Mouse (Mus musculus) midbrain, embryonic 11.5 days (tissue): ENCODE results near the gene Selenom. TPM values are rescaled to one million over a fixed set of nuclear protein-coding genes. Genes with fewer than 3 reads are reported as not detected.

Source experiments
- ATAC-seq: fragments of 200-750 bp; cut with Nextera tagmentation; 2 replicates; pipeline ENCODE4 v1.8.0; 2017; ENCODE audit warnings: moderate TSS enrichment, moderate library complexity; ENCODE audit not compliant: low FRiP score
- DNase-seq: peaks from one replicate; pipeline ENCODE4 v3.0.0; 2015; ENCODE audit warnings: low spot score; ENCODE audit errors: missing footprints
- H3K27ac ChIP-seq: fragments of 300-500 bp; sonication (generic); 2 replicates; pipeline ENCODE4 v1.5.1; 2014; ENCODE audit warnings: low read depth, low read length
- H3K27me3 ChIP-seq: fragments of 300-500 bp; sonication (generic); 2 replicates; pipeline ENCODE4 v1.6.1; 2014; ENCODE audit warnings: mild to moderate bottlenecking, low read length, moderate library complexity, mixed read lengths; ENCODE audit not compliant: control insufficient read depth, insufficient read depth
- H3K36me3 ChIP-seq: fragments of 300-500 bp; sonication (generic); 2 replicates; pipeline ENCODE4 v1.6.1; 2014; ENCODE audit warnings: mild to moderate bottlenecking, low read length, moderate library complexity, mixed read lengths; ENCODE audit not compliant: control insufficient read depth, insufficient read depth
- H3K4me1 ChIP-seq: fragments of 300-500 bp; sonication (generic); 2 replicates; pipeline ENCODE4 v1.6.1; 2014; ENCODE audit warnings: low read length; ENCODE audit not compliant: control insufficient read depth, insufficient read depth
- H3K4me2 ChIP-seq: fragments of 300-500 bp; sonication (generic); 2 replicates; pipeline ENCODE4 v1.6.1; 2014; ENCODE audit warnings: mild to moderate bottlenecking, moderate library complexity
- H3K4me3 ChIP-seq: fragments of 300-500 bp; sonication (generic); 2 replicates; pipeline ENCODE4 v1.5.1; 2014; ENCODE audit warnings: low read depth, low read length
- H3K9ac ChIP-seq: fragments of 300-500 bp; sonication (generic); 2 replicates; pipeline ENCODE4 v1.6.1; 2014; ENCODE audit warnings: low read length
- H3K9me3 ChIP-seq: fragments of 300-500 bp; sonication (generic); 2 replicates; pipeline ENCODE4 v1.6.1; 2016; ENCODE audit warnings: low read length; ENCODE audit not compliant: control insufficient read depth
- WGBS: fragments of 180-500 bp; shearing (Covaris S2); extraction: QIAGEN DNeasy Blood & Tissue Kit; methylation state at CpG from one replicate; pipeline ENCODE4 v1.1.7; 2014; 5-methylcytosine and 5-hydroxymethylcytosine counted together
- polyA plus RNA-seq: library from polyadenylated mRNA; unstranded; fragments of >200 nt; fragmentation: Nextera tagmentation; extraction: Ambion mirVana; gene quantifications from 2 replicates; pipeline ENCODE4 v1.2.1, GENCODE M21; 2014

Gene Selenom
- polyA plus RNA-seq, 1 experiment from 2014 or later: 58.9 TPM

GRCm38 (mm10) chr11:3519051-3519726 lies 4.7 kb downstream of the Selenom start:
- H3K4me2 ChIP-seq: no peak overlapping the region
- H3K4me3 ChIP-seq: no peak overlapping the region
- ATAC-seq (no peak), DNase-seq (no peak)
- no peaks in the 10 kb centered on the region for H3K9me3 ChIP-seq
- no peak overlapping the region for H3K27ac ChIP-seq
- H3K9ac ChIP-seq: no peak overlapping the region
- H3K36me3 ChIP-seq: peaks cover 3% of the 10 kb centered on the region
- peaks cover 24% of the 10 kb centered on the region for H3K27me3 ChIP-seq
- 79% methylated on average over 4 of the region's 4 CpGs for WGBS
- peaks cover 12% of the 10 kb centered on the region for H3K4me1 ChIP-seq

DNA sequence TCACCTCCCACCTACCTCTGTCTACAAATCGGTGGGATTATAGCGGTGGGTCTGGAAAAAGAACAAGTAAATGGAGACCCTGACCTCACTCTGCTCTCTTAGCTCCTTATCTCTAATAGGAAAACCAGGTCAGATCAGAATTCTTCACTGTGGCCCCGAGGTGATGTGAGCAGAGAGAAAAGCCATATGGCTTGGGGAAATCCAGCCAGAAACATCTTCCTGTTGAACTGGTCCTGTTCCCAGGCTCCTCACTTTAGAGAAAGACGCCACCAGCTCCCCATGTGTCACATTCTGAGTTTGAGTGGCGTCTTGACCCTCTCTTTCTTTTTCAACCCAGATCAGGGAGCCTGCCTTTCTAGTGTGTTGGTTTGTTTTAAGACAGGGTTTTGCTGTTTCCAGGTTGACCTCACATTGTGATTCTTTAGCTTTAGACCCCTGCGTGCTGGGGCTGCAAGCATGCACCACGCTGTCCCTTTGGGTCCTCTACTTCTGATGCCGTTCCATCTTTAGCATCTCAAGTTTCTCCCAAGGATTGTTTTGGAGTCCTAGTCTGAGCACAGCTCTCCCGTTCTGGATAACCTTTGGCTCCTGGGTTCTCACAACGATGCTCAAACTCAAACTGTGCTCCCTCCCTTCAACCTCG lies 5.4 kb downstream of the Selenom start:
- H3K4me2 ChIP-seq: no peak overlapping the region
- 82% methylated on average over 11 of the region's 11 CpGs for WGBS
- no peak for DNase-seq
- H3K36me3 ChIP-seq: peaks cover 3% of the 10 kb centered on the region
- no peak overlapping the region for H3K4me3 ChIP-seq
- H3K27ac ChIP-seq: no peak overlapping the region
- no peak for ATAC-seq
- no peaks in the 10 kb centered on the region for H3K9me3 ChIP-seq
- peaks cover 11% of the 10 kb centered on the region for H3K4me1 ChIP-seq
- no peak overlapping the region for H3K9ac ChIP-seq
- peaks cover 24% of the 10 kb centered on the region for H3K27me3 ChIP-seq

- Histone ChIP-seq H3K9ac (no peak overlapping the region), H3K27me3 (peaks cover 15% of the 10 kb centered on the region), H3K27ac (no peak overlapping the region), H3K36me3 (peaks cover 3% of the 10 kb centered on the region), H3K4me1 (peaks cover 11% of the 10 kb centered on the region), H3K9me3 (no peaks in the 10 kb centered on the region), H3K4me3 (no peak overlapping the region), H3K4me2 (no peak overlapping the region)
- DNase-seq (no peak), ATAC-seq (no peak)
- WGBS: 85% methylated on average over 13 of the region's 14 CpGs
Measured at GRCm38 (mm10) chr11:3520919-3521318, 6.4 kb downstream of the Selenom start.

- H3K9me3 ChIP-seq: no peaks in the 10 kb centered on the region
- H3K27ac ChIP-seq: no peak overlapping the region
- WGBS: 91% methylated on average over 23 of the region's 23 CpGs
- H3K4me3 ChIP-seq: no peak overlapping the region
- peaks cover 3% of the 10 kb centered on the region for H3K36me3 ChIP-seq
- H3K4me1 ChIP-seq: peaks cover 11% of the 10 kb centered on the region
- H3K27me3 ChIP-seq: peaks cover 9% of the 10 kb centered on the region
- DNase-seq (no peak), ATAC-seq (no peak)
- no peak overlapping the region for H3K4me2 ChIP-seq
- no peak overlapping the region for H3K9ac ChIP-seq
Measured at GRCm38 (mm10) chr11:3521339-3522224, 7.1 kb downstream of the Selenom start.

DNA sequence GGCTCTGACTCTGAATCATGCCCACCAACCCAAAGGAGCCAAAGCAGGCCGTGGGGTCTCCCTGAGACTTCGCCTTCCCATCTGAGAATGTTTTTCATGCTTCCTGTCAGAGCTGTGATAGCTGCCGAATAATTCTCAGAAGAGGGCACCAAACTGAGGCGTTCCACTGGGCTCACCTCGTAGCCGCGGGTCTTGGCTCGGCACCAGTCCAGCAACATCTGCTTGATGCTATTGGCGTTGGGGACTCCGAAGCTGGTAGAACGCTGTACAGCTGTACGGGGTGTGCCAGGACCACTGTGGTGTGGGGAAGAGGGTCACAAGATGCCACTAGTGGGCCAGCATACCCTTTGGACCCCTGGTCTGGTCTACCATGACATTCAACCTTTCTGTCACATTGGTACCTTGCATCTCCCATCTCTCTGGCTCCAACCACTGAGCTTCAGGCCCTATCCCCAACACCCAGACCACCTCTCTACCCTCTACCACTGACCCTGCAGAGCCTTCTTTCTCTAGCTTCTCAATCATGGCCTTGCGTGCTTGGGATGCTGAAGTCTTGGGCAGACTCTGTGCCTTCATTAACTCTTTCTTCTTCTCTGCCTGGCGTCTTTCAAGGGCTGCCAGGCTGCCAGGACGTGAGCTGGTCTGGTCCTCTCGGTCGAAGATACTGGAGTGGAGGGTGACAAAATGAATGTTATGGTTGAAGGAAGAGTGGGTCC lies 8.0 kb downstream of the Selenom start:
- no peak for ATAC-seq
- 92% methylated on average over 17 of the region's 17 CpGs for WGBS

DNA sequence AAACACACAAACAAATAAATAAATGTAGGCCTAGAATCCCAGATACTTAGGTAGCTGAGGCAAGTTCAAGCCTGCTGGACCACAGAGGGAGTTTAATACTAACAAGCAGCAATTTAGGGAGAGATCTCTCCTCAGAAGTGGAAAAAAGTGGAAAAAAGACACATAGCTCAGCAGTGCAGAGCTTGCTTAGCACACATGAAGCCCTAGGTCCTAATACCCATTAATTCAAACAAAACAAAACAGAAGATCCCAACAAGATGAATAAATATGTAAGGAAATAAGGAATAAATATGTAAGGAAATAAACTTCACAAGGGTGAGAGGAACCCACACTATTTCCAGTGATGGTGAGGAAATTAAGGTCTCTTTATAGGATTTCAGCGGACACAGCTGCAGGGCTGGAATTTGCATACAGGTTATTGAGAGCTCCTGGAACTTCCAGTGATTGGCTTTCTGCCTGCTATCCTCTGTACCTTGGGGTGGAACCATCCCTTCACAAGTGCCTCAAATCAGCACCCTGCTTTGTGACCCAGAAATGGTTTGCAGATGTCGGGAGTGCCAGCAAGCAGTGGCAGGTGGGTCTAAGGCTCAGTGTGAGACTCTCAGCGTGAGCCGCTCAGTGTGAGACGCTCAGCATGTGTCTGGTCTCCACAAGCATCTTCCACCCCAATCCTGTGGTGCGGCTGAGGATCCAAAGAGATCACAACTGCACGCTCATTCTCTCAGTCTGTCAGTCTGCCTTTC lies 9.5 kb downstream of the Selenom start:
- H3K36me3 ChIP-seq: peaks cover 4% of the 10 kb centered on the region

More for the DNA sequence above, 8.0 kb downstream of the Selenom start:
- Histone ChIP-seq H3K27me3 (peaks cover 6% of the 10 kb centered on the region), H3K4me3 (no peak overlapping the region), H3K9me3 (no peaks in the 10 kb centered on the region), H3K36me3 (peaks cover 3% of the 10 kb centered on the region), H3K27ac (no peak overlapping the region), H3K9ac (no peak overlapping the region), H3K4me1 (peaks cover 3% of the 10 kb centered on the region), H3K4me2 (no peak overlapping the region)
- no peak for DNase-seq

GRCm38 (mm10) chr11:3525560-3525959 lies 11.1 kb downstream of the Selenom start:
- no peak overlapping the region for H3K4me3 ChIP-seq
- H3K4me1 ChIP-seq: no peaks in the 10 kb centered on the region
- H3K9me3 ChIP-seq: no peaks in the 10 kb centered on the region
- no peak overlapping the region for H3K9ac ChIP-seq
- no peaks in the 10 kb centered on the region for H3K27me3 ChIP-seq
- H3K4me2 ChIP-seq: no peak overlapping the region
- no peak for DNase-seq
- H3K36me3 ChIP-seq: peaks cover 5% of the 10 kb centered on the region
- no peak for ATAC-seq
- no peak overlapping the region for H3K27ac ChIP-seq
- WGBS: 89% methylated on average over 4 of the region's 4 CpGs

More for the DNA sequence above, 9.5 kb downstream of the Selenom start:
- Histone ChIP-seq H3K27me3 (no peaks in the 10 kb centered on the region), H3K9ac (no peak overlapping the region), H3K4me1 (no peaks in the 10 kb centered on the region), H3K9me3 (no peaks in the 10 kb centered on the region), H3K4me3 (no peak overlapping the region), H3K27ac (no peak overlapping the region), H3K4me2 (no peak overlapping the region)
- DNase-seq (no peak), ATAC-seq (no peak)
- WGBS: 79% methylated on average over 7 of the region's 7 CpGs

DNA sequence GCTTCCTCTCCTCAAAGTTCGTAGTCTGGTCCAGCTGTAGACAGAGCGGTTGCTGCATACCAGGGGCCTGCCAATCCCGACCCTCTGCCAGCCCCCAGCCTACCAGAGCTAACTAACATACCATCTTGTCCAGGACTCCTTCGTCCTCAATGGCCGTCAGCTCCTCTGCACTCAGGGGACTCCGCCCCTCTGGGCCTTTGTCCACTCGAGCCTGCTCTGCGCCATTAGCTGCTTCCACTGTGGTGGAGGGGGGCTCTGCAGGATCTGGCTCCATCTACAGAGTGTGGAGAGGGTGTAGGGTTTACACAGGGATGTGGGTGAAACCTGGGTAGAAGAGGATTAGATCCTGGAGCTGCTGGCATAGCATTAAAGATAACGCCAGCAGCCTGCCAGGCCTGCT lies 11.7 kb downstream of the Selenom start:
- Histone ChIP-seq H3K27me3 (no peaks in the 10 kb centered on the region), H3K9me3 (no peaks in the 10 kb centered on the region), H3K36me3 (peaks cover 5% of the 10 kb centered on the region), H3K9ac (no peak overlapping the region), H3K4me2 (no peak overlapping the region), H3K4me3 (no peak overlapping the region), H3K4me1 (no peaks in the 10 kb centered on the region), H3K27ac (no peak overlapping the region)
- no peak for DNase-seq
- ATAC-seq: no peak
- 83% methylated on average over 9 of the region's 9 CpGs for WGBS
